Mouse (Mus musculus) embryonic facial prominence, embryonic 11.5 days (tissue): ENCODE data around the gene Padi1. TPM values are rescaled to one million over a fixed set of nuclear protein-coding genes. Genes with fewer than 3 reads are reported as not detected.

Experiments used
- ATAC-seq: fragments of 200-750 bp; cut with Nextera tagmentation; replicated peaks from 2 replicates; pipeline ENCODE4 v1.8.0; 2017; ENCODE audit warnings: low read depth; ENCODE audit not compliant: insufficient number of reproducible peaks, low FRiP score, low TSS enrichment
- DNase-seq: peaks from one replicate; pipeline ENCODE4 v3.0.0-alpha.2; 2015; ENCODE audit warnings: low spot score
- H3K27ac ChIP-seq: fragments of 300-500 bp; sonication (generic); replicated peaks from 2 replicates; pipeline ENCODE4 v1.5.1; 2014; ENCODE audit warnings: mild to moderate bottlenecking, low read depth, low read length, control low read depth
- H3K27me3 ChIP-seq: fragments of 300-500 bp; sonication (generic); 2 replicates; pipeline ENCODE4 v1.6.1; 2014; ENCODE audit warnings: mild to moderate bottlenecking, low read length, moderate library complexity, mixed read lengths; ENCODE audit not compliant: control insufficient read depth, insufficient read depth
- H3K36me3 ChIP-seq: fragments of 300-500 bp; sonication (generic); replicated peaks from 2 replicates; pipeline ENCODE4 v1.6.1; 2014; ENCODE audit warnings: low read depth, mild to moderate bottlenecking, low read length, moderate library complexity, mixed read lengths; ENCODE audit not compliant: control insufficient read depth, insufficient read depth
- H3K4me1 ChIP-seq: fragments of 300-500 bp; sonication (generic); 2 replicates; pipeline ENCODE4 v1.6.1; 2014; ENCODE audit warnings: low read length, mixed read lengths; ENCODE audit not compliant: control insufficient read depth, insufficient read depth
- H3K4me2 ChIP-seq: fragments of 300-500 bp; sonication (generic); 2 replicates; pipeline ENCODE4 v1.6.1; 2014; ENCODE audit warnings: low read depth, mild to moderate bottlenecking, control low read depth, low read length, moderate library complexity
- H3K4me3 ChIP-seq: fragments of 300-500 bp; sonication (generic); 2 replicates; pipeline ENCODE4 v1.5.1; 2014; ENCODE audit warnings: low read depth, low read length, control low read depth
- H3K9ac ChIP-seq: fragments of 300-500 bp; sonication (generic); replicated peaks from 2 replicates; pipeline ENCODE4 v1.6.1; 2014; ENCODE audit warnings: mild to moderate bottlenecking, control low read depth, low read length
- H3K9me3 ChIP-seq: fragments of 300-500 bp; sonication (generic); replicated peaks from 2 replicates; pipeline ENCODE4 v1.6.1; 2016; ENCODE audit warnings: mild to moderate bottlenecking, low read length, inconsistent platforms, mixed read lengths; ENCODE audit not compliant: control insufficient read depth
- WGBS: fragments of 180-500 bp; shearing (Covaris S2); extraction: QIAGEN DNeasy Blood & Tissue Kit; methylation state at CpG from one replicate; pipeline ENCODE4 v1.1.7; 2014; 5-methylcytosine and 5-hydroxymethylcytosine counted together
- polyA plus RNA-seq: library from polyadenylated mRNA; unstranded; fragments of >200 nt; fragmentation: Nextera tagmentation; extraction: Ambion mirVana; gene quantifications from 2 replicates; pipeline ENCODE4 v1.2.1, GENCODE M21; 2014

Gene Padi1
- polyA plus RNA-seq, 1 experiment from 2014 or later = 0.13 TPM

DNA sequence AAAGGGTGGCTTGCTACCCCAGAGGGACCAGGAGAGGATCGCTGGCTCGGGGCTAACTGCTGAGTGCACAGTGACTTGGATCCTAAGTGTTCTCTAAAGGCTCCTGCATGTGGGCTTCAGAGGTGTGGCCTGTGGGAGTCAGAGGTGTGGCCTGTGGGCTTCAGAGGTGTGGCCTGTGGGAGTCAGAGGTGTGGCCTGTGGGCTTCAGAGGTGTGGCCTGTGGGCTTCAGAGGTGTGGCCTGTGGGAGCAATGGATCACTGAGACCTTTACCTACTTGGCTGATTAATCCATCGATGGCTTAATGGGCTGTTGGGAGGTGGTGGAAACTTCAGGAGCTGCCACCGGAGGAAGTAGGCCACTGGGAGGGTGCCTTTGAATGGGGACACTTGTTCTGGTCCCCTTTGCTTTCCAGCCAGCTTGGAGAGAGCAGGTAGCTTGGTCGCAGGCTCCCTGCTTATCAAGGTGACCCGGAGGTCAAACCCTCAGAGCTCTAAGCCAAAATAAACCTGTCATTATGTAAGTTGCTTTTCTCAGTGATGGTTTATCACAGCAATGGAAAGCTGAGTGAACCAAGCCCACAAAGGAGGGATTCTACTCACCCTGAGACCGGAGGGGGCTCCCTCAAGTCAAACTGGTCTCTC lies 14.7 kb upstream of the Padi1 start:
- H3K27me3 ChIP-seq = no peaks in the 10 kb centered on the region
- ATAC-seq = no peak
- H3K4me2 ChIP-seq = no peak overlapping the region
- no peak overlapping the region for H3K4me3 ChIP-seq
- WGBS = 55% methylated on average over 7 of the region's 7 CpGs
- no peak overlapping the region for H3K27ac ChIP-seq
- H3K9ac ChIP-seq = no peak overlapping the region
- no peaks in the 10 kb centered on the region for H3K9me3 ChIP-seq
- no peaks in the 10 kb centered on the region for H3K36me3 ChIP-seq
- H3K4me1 ChIP-seq = no peaks in the 10 kb centered on the region
- no peak for DNase-seq

DNA sequence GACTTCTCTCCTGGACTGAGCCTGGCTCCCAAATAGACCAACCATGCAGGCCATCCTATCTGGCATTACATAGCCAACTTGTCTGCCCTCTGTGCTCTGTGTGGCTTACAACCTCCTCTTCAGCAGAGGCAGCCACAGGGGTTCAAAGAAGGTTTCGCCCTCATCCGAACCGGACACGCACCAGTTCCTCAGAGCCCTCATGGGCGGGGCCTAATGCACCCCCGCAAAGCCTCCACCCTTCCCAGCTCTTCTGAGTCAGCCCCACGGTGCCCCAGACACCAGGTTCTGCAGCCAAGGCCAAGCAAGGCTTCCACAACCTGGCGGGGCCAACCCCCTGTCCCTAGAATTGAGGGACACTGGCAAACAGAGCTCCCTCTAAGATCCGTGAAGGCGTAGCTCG lies 13.7 kb upstream of the Padi1 start:
- H3K9me3 ChIP-seq = no peaks in the 10 kb centered on the region
- no peak overlapping the region for H3K4me2 ChIP-seq
- H3K27me3 ChIP-seq = no peaks in the 10 kb centered on the region
- no peak overlapping the region for H3K4me3 ChIP-seq
- no peaks in the 10 kb centered on the region for H3K36me3 ChIP-seq
- H3K9ac ChIP-seq = no peak overlapping the region
- WGBS = 81% methylated on average over 11 of the region's 11 CpGs
- no peaks in the 10 kb centered on the region for H3K4me1 ChIP-seq
- H3K27ac ChIP-seq = no peak overlapping the region
- ATAC-seq (no peak), DNase-seq (no peak)

- no peaks in the 10 kb centered on the region for H3K36me3 ChIP-seq
- H3K27me3 ChIP-seq = no peaks in the 10 kb centered on the region
- ATAC-seq = no peak
- no peak overlapping the region for H3K4me2 ChIP-seq
- no peaks in the 10 kb centered on the region for H3K9me3 ChIP-seq
- DNase-seq = no peak
- no peak overlapping the region for H3K9ac ChIP-seq
- H3K4me1 ChIP-seq = no peaks in the 10 kb centered on the region
- no peak overlapping the region for H3K27ac ChIP-seq
- WGBS = 91% methylated on average over 7 of the region's 7 CpGs
- H3K4me3 ChIP-seq = no peak overlapping the region
Observed at GRCm38 (mm10) chr4:140857813-140858212, 12.2 kb upstream of the Padi1 start.

GRCm38 (mm10) chr4:140857041-140857440 lies 11.5 kb upstream of the Padi1 start:
- no peak overlapping the region for H3K4me3 ChIP-seq
- no peaks in the 10 kb centered on the region for H3K4me1 ChIP-seq
- H3K4me2 ChIP-seq = no peak overlapping the region
- H3K27me3 ChIP-seq = no peaks in the 10 kb centered on the region
- 82% methylated on average over 5 of the region's 5 CpGs for WGBS
- no peaks in the 10 kb centered on the region for H3K36me3 ChIP-seq
- ATAC-seq (no peak), DNase-seq (no peak)
- H3K9ac ChIP-seq = no peak overlapping the region
- H3K27ac ChIP-seq = no peak overlapping the region
- no peaks in the 10 kb centered on the region for H3K9me3 ChIP-seq

- Histone ChIP-seq H3K36me3 (no peaks in the 10 kb centered on the region), H3K27me3 (no peaks in the 10 kb centered on the region), H3K27ac (no peak overlapping the region), H3K4me2 (no peak overlapping the region), H3K4me3 (no peak overlapping the region), H3K9ac (no peak overlapping the region), H3K4me1 (no peaks in the 10 kb centered on the region), H3K9me3 (no peaks in the 10 kb centered on the region)
- WGBS = 79% methylated on average over 5 of the region's 10 CpGs
- ATAC-seq (no peak), DNase-seq (no peak)
Observed at GRCm38 (mm10) chr4:140855151-140855550, 9.6 kb upstream of the Padi1 start.

DNA sequence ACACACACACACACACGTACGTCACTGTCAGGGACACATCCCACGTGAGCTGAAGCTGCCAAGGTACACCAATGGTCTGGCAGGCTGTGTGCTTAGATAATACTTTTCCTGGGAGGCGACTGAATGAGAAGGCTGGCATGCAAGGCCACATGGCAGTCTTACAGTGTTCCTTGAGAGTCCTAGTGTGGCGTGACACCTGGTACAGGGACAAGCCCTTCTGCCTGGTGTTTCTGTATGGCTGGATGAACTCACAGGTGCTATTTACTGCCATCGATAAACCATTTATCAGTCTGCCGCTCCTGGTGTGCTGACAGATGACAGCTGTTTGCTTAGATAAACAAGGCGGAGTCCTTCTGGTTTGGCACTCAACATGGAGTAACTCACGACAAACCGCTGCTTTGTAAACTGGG lies 8.9 kb upstream of the Padi1 start:
- H3K4me2 ChIP-seq = no peak overlapping the region
- no peak for DNase-seq
- no peaks in the 10 kb centered on the region for H3K27me3 ChIP-seq
- H3K9me3 ChIP-seq = no peaks in the 10 kb centered on the region
- no peak overlapping the region for H3K9ac ChIP-seq
- H3K4me3 ChIP-seq = no peak overlapping the region
- no peaks in the 10 kb centered on the region for H3K36me3 ChIP-seq
- H3K4me1 ChIP-seq = no peaks in the 10 kb centered on the region
- ATAC-seq = no peak
- no peak overlapping the region for H3K27ac ChIP-seq
- WGBS = 72% methylated on average over 10 of the region's 10 CpGs

DNA sequence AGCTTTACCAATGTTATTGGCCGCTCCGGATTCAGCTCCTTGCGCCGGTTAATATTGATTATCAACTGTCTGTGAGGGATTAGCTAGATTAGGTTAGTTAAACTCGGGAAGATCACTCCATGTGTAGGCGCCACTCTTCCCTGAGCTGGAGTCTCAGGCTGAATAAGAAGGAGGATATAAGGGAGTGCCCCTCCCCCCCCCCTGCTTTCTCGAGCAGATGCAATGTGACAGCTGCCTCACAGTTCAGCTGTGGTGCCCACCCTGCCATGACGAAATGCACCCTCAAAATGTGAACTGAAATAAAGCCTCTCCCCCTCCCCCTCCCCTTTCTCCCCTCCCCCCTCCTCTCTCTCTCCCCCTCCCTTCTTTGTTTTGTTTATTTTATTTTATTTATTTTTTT lies 8.0 kb upstream of the Padi1 start:
- Histone ChIP-seq H3K4me3 (no peak overlapping the region), H3K4me2 (no peak overlapping the region), H3K27me3 (no peaks in the 10 kb centered on the region), H3K9me3 (no peaks in the 10 kb centered on the region), H3K9ac (no peak overlapping the region), H3K27ac (no peak overlapping the region), H3K36me3 (no peaks in the 10 kb centered on the region), H3K4me1 (no peaks in the 10 kb centered on the region)
- DNase-seq (no peak), ATAC-seq (no peak)
- WGBS = 65% methylated on average over 8 of the region's 8 CpGs

GRCm38 (mm10) chr4:140849310-140849709 lies 3.7 kb upstream of the Padi1 start:
- ATAC-seq (no peak), DNase-seq (no peak)
- Histone ChIP-seq H3K9me3 (no peaks in the 10 kb centered on the region), H3K4me3 (no peak overlapping the region), H3K4me1 (no peaks in the 10 kb centered on the region), H3K27ac (no peak overlapping the region), H3K27me3 (no peaks in the 10 kb centered on the region), H3K9ac (no peak overlapping the region), H3K36me3 (no peaks in the 10 kb centered on the region), H3K4me2 (no peak overlapping the region)
- WGBS = 76% methylated on average over 11 of the region's 11 CpGs
